Mouse (Mus musculus) gastrocnemius, adult 2 months (tissue): ENCODE measurements around the gene Fam83f. TPM values are rescaled to one million over a fixed set of nuclear protein-coding genes. Genes with fewer than 3 reads are reported as not detected.
A peak's percentile ranks its signal among the peaks of the same experiment; 100 is the strongest.
"Not testable (repeated sequence)": the region's sequence is repeated elsewhere in the genome, so short reads cannot be mapped to it uniquely, and the experiment has no call there.

Source experiments
- DNase-seq: peaks from one replicate; pipeline ENCODE4 v3.0.0; 2022
- H3K27ac ChIP-seq: fragments of 200-600 bp; 2 replicates; pipeline ENCODE4 v1.8.1; 2022; ENCODE audit warnings: mild to moderate bottlenecking
- H3K4me3 ChIP-seq: fragments of 200-600 bp; 2 replicates; pipeline ENCODE4 v1.8.1; 2022; ENCODE audit warnings: mild to moderate bottlenecking, moderate library complexity
- CTCF ChIP-seq: fragments of 200-600 bp; IDR thresholded peaks from 2 replicates; pipeline ENCODE4 v1.8.1; 2022; ENCODE audit warnings: antibody characterized with exemption, mild to moderate bottlenecking, moderate library complexity
- intact Hi-C: fragments of 180-260 bp; cut with DNase I; formaldehyde crosslinking; loops from one replicate; pipeline ENCODE4 v1.15.1; 2025
- total RNA-seq, 2 experiments: library from RNA; stranded (reverse); gene quantifications; 2 replicates each; pipeline ENCODE4 v1.2.3; 2021

Fam83f gene
- total RNA-seq, 2 experiments from 2014 or later, result 0.10 TPM; not detected in 1

DNA sequence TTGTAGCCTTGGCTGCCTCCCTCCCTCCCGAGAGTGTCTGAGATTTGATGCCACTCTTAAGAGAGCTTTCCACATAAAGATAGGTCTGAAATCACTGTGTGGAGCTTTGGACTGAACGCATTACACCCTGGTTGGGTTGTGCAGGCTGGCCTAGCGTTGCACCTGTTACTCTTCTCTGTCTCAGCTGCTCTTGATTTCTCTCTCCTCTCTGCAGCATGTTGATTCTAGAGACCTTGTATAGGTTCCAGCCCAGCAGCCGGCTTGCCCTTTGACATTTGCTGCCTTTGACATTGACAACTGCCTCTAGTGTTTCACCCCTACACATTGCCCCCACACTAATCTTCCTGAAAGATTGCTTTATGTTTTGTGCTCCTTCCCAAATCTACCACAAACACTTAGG is 42.7 kb downstream of the Fam83f start:
- no peak for TF ChIP-seq CTCF
- H3K27ac ChIP-seq, result peak overlapping the region; percentile 100
- intact Hi-C loops, result loop anchor here (10.0 kb wide), 1 partner anchor 481 kb away; the partner anchor contains the start of gene Mrtfa
- peak overlapping the region; percentile 6 for H3K4me3 ChIP-seq
- DNase-seq, result peak; percentile 61

DNA sequence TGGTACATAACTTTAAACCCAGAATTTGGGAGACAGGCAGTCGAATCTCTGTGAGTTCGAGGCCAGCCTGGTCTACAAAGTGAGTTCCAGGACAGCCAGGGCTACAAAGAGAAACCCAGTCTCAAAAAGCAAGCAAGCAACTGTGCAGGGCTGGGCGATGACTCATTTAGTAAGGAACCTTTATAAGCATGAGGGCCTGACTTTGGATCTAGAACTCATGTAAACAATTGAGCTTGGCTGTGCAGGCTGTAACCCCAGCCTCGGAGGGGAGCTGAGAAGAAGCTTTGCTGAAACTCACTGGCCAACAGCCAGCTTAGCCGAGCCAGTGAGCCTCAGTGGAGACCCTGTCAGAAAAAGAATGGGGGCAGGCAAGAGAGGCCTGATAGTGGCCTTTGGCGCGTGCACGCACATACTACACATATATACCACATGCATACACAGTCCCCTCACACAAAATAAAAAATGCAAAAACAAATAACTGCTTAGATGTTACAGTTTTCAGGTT is 45.0 kb downstream of the Fam83f start:
- Histone ChIP-seq H3K27ac (peak overlapping the region; percentile 100), H3K4me3 (no peak overlapping the region)
- no peak for TF ChIP-seq CTCF
- no peak for DNase-seq
- intact Hi-C loops, result loop anchor here (10.0 kb wide), 1 partner anchor 478 kb away; the partner anchor contains the start of gene Mrtfa

DNA sequence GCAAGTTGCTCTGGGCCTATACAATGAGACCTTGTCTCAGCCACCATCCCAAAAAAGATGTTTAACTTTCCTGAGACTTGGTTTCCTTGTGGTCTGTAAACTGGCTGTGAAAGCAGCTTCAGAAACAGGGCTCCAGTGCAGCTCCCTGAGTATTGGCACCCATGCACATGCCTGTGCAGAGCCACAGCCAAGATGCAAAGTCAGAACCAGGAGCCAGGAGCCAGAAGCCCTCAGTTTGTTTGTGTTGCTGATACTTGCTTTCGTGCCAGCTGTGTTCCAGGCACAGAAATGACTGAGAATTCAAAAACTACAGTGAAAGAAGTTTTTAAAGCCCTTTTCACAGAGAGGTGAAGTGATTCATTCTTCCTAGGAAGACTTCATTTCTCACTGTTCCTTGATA is 45.8 kb downstream of the Fam83f start:
- peak; percentile 52 for DNase-seq
- H3K27ac ChIP-seq, result peak overlapping the region; percentile 100
- no peak overlapping the region; the same call in 1 of the 2 replicates for H3K4me3 ChIP-seq
- intact Hi-C loops, result loop anchor here (10.0 kb wide), 1 partner anchor 477 kb away; the partner anchor contains the start of gene Mrtfa
- no peak for TF ChIP-seq CTCF

DNA sequence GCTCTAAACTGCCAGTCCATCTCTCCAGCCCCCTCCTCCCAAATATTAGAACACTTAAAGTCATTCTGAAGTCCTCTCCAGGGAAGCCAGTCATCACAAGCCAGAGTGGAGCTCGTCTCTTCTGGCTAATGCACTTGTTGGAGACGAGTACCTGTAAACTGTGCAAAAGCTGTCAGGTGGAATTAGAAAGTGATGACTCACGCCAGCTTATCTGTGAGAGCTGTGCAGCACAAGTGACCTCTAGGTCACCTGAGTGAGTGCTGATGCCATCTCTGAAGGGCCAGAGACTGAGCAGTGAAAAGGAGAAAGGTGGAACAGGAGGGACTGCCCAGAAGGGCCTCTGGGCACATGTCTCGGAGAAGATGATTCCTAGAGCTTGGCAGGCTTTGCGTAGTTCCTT is 48.6 kb downstream of the Fam83f start:
- intact Hi-C loops, result loop anchor here (5.0 kb wide), 1 partner anchor 42 kb away; no protein-coding TSS in a partner anchor

DNA sequence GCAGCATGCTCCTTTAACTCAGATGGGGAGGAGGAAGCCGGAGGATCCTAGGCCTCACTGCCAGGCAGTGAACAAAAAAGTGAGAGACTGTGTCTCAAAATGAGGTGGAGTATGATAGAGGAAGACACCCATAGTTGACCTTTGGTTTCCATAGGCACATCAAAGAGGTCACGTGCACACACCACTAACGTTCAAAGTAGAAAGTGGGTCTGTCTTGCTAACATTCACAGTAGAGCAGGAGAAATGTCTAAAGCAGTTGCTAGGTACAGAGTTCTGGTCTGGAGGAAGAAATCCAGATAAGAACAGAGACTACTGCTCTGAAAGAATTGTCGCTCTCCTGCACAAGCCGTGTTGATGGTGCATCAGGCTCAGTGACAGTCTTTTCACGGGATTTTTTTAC is 50.2 kb downstream of the Fam83f start:
- intact Hi-C loops, result loop anchor here (5.0 kb wide), 1 partner anchor 40 kb away; no protein-coding TSS in a partner anchor
- no peak for DNase-seq

More for the DNA sequence above, 48.6 kb downstream of the Fam83f start:
- TF ChIP-seq CTCF, result no peak
- no peak for DNase-seq
- H3K4me3 ChIP-seq, result no peak overlapping the region
- peak overlapping the region; percentile 100 for H3K27ac ChIP-seq

DNA sequence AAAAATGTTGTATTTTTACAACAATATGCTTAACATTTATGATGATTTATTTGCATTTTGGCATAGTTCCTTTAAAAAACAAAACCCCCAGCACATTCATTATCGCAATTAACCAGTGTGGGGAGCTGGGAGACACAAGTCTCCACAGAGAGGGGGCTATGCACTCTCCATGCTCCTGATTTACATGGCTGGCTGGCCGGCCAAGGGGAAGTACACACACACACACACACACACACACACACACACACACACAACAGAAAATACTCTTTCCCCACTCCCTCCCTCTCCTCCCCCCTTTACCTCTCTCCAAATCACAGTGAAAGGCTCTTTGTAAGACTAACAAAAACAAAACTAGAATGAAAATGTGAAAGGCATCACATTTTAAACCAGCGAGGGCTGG is 50.7 kb downstream of the Fam83f start:
- no peak for TF ChIP-seq CTCF
- H3K27ac ChIP-seq, result 0 out of 2 replicates have a peak overlapping the region, but pooled peaks have one; percentile 12
- DNase-seq, result no peak
- no peak overlapping the region for H3K4me3 ChIP-seq
- intact Hi-C loops, result loop anchor here (5.0 kb wide), 1 partner anchor 40 kb away; no protein-coding TSS in a partner anchor

More for the DNA sequence above, 50.2 kb downstream of the Fam83f start:
- TF ChIP-seq CTCF, result no peak
- H3K4me3 ChIP-seq, result no peak overlapping the region
- H3K27ac ChIP-seq, result peak overlapping the region; percentile 100; the same call in 1 of the 2 replicates

DNA sequence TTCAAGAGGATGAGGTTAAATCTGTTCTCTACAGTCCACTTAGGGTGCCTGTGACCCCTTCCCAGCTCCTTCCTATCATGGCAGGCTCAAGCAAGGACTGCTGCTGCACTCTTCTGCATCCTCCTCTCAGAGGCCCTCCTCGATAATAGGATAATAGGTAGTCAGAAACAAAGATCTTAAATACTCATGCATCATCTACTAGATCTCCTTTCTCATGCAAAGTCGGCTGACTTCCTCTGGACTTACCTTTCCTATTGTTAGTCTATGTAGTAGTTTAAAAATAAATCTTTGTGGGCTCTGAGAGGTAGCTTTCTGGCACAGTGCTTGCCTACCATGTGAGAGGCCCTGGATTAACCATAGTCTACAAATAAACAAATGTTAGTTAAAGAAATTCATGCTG is 57.8 kb downstream of the Fam83f start:
- intact Hi-C loops, result no loop called here
- DNase-seq, result no peak
- H3K27ac ChIP-seq, result no peak overlapping the region
- H3K4me3 ChIP-seq, result no peak overlapping the region
- no peak for TF ChIP-seq CTCF

DNA sequence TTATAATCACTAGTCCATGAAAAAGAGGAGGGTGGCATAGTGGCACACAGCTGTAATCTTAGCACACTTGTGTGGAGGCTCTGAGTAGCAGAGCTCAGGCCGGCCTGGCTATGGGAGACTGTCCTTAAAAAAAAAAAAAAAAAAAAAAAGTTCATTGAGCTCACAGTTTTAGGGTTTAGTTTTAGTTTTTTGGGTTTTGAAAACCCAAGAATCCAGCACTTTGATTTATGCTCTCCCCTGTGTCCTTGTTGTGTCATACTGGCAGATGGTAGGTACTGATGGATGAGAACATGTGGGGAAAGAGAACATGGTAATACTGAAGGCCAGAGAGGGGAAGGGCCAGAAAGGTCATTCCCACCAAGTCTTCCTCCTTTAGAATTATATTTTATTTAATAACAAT is 59.4 kb downstream of the Fam83f start:
- DNase-seq, result no peak
- Histone ChIP-seq H3K27ac (peak overlapping the region; percentile 67; the same call in 1 of the 2 replicates), H3K4me3 (no peak overlapping the region)
- TF ChIP-seq CTCF, result no peak
- intact Hi-C loops, result no loop called here

DNA sequence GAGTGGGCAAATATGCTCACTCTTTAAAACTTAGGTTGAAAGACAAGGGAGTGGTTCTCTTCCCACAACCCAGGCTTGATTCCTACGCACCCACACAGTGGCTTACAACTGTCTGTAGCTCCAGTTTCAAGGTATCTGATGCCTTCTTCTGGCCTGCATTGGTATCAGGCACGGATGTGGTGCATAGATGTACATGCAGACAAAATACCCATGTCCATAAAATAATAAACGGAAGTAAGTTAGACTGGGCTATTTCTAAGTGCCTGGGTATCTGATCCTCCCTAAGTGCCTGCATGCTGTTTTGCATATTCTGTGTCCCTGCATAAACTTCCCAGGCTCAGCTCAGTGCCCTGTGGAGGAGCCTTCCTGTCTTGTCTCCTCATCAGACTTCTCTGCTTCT is 59.9 kb downstream of the Fam83f start:
- no peak for TF ChIP-seq CTCF
- DNase-seq, result no peak
- H3K27ac ChIP-seq, result peak overlapping the region; percentile 67
- intact Hi-C loops, result no loop called here
- no peak overlapping the region for H3K4me3 ChIP-seq

DNA sequence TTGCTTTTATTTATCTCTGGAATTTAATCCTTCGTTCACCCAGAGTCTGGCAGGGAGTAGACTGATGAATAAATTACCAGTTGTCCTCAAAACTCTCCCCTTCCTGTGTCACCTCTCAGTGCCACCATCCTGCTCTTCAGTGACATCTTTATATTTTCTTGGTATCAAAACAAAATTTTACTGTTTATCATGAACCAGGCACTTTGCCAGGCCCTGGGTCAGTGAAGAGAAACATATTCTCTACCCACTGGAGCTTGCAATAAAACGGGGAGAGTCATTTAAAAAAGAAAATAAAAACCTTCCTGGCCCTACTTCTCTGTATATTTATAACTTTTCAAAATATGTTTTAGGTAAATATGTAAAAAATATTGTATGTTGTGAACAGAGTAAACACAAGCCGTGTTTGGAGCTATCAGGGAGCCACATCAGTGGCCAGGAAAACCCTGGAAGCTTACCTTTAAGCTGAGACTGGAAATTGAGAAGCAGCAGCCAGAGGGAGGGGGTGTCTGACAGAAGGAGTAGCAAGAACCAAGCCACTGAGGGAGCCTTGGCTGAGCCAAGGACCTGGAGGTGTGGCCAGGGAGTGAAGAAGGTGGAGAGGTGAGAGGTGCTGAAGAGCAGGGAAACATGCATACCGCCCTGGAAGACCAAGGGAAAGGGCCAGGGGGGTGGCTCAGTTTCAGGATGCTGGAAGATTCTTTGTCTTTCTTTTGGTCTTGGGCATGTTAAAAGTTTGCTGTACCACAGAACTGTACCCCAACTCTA is 60.8 kb downstream of the Fam83f start:
- TF ChIP-seq CTCF, result no peak
- Histone ChIP-seq H3K4me3 (no peak overlapping the region), H3K27ac (peak overlapping the region; percentile 67)
- intact Hi-C loops, result no loop called here
- peak; percentile 40 for DNase-seq

DNA sequence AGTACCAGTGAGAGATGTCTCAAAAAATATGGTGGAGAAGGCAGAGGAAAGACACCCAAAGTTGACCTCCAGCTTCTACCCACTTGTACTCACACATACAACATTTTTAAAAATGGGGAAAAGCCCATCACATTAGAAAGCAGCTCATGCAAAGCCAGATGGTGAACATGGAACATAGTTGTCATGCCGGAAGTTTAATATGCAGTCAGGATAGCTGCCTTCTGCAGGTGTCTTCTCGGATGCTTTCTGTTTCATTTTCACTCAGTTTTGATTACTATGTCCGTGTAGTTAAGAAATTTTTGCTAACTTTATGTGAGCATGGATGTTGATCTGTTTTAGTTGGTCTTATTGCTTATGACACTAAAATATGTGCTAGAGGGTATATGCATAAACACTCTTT is 63.7 kb downstream of the Fam83f start:
- no peak overlapping the region for H3K27ac ChIP-seq
- H3K4me3 ChIP-seq, result no peak overlapping the region
- no peak for TF ChIP-seq CTCF
- no peak for DNase-seq
- intact Hi-C loops, result no loop called here

DNA sequence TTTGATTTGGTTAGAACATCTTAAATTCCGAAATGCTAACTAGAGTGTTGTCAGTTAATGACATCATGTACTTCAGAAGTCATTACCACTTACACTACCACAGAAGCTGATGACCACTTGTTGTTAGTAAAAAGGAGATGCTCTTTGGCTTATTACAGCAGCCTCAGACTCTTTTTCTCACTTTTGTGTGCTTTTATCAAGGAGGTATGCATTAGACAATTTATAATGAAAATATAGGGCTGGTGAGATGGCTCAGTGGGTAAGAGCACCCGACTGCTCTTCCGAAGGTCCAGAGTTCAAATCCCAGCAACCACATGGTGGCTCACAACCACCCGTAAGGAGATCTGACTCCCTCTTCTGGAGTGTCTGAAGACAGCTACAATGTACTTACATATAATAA is 64.1 kb downstream of the Fam83f start:
- H3K4me3 ChIP-seq, H3K27ac ChIP-seq, DNase-seq, intact Hi-C loops: not testable (repeated sequence)

DNA sequence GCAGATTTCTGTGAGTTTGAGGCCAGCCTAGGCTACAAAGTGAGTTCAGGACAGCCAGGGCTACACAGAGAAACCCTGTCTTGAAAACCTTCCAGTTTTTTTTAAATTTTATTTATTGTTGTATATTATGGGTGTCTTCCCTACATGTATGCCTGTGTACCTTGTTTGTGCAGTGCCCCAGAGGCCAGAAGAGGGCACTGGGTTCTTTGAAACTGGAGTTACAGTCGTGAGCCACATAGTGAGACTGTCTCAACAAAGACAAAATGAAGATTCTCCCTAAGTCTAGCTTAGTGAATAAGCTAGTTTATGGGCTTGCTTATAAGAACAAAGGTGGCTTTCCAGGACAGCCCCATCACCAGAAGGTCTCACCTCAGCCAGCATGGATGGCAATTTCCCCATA is 64.9 kb downstream of the Fam83f start:
- no peak overlapping the region for H3K4me3 ChIP-seq
- H3K27ac ChIP-seq, result no peak overlapping the region
- no peak for DNase-seq
- TF ChIP-seq CTCF, result peak; percentile 36
- intact Hi-C loops, result no loop called here
